Comparison of ENCODE assay signal across 10 mouse cellular contexts in genomic region chr9:65776137-65776872, GRCm38 (mm10). TPM values are rescaled to one million over a fixed set of nuclear protein-coding genes. Genes with fewer than 3 reads are reported as not detected.
DNase-seq lines count a peak whose midpoint lies in the region; ATAC-seq and TF ChIP-seq lines count a peak whose summit lies in the region.
"Had no signal": no experiment of that assay in that cellular context is flagged by ENCODE, and none has a peak within 500 bp of the region (broad histone marks: within the 10 kb centered on the region; RNA-seq: fewer than 3 reads in every experiment).

No protein-coding gene starts in this region.

- H3K36me3 ChIP-seq in forebrain, embryonic 12.5 days (replicated peaks), result 0 out of 2 replicates have a peak, but pooled peaks cover 4% of the 10 kb centered on the region
- H3K36me3 ChIP-seq in forebrain, embryonic 16.5 days (ENCODE audit: control insufficient read depth, insufficient read depth), result no peaks in the 10 kb centered on the region
- H3K36me3 ChIP-seq in ES-Bruce4 (ENCODE audit: control insufficient read depth, insufficient read depth, low read length, poor library complexity, severe bottlenecking), result no peaks in the 10 kb centered on the region
- H3K36me3 ChIP-seq in intestine, embryonic 15.5 days, result no peaks in the 10 kb centered on the region
- peaks cover 11% of the 10 kb centered on the region for H3K36me3 ChIP-seq in liver, embryonic 12.5 days
- H3K36me3 ChIP-seq: lung, embryonic 15.5 days had no signal

- no peak for ATAC-seq in forebrain, embryonic 12.5 days (ENCODE audit: low FRiP score)
- no peak for ATAC-seq in forebrain, embryonic 16.5 days
- ATAC-seq in intestine, embryonic 15.5 days, result peak; percentile 67
- ATAC-seq in liver, embryonic 12.5 days, result 0 out of 2 replicates have a peak, but pooled peaks have one; percentile 35

- peaks cover 28% of the 10 kb centered on the region for H3K4me1 ChIP-seq in forebrain, embryonic 12.5 days
- peaks cover 18% of the 10 kb centered on the region for H3K4me1 ChIP-seq in forebrain, embryonic 16.5 days (replicated peaks; ENCODE audit: control insufficient read depth, insufficient read depth, low read length)
- H3K4me1 ChIP-seq in ES-Bruce4 (ENCODE audit: control insufficient read depth, insufficient read depth, low read length), result peaks cover 2% of the 10 kb centered on the region
- H3K4me1 ChIP-seq in intestine, embryonic 15.5 days (replicated peaks), result peaks cover 12% of the 10 kb centered on the region
- H3K4me1 ChIP-seq in liver, embryonic 12.5 days, result peaks cover 54% of the 10 kb centered on the region

- no peak for TF ChIP-seq POLR2A in ES-Bruce4 (IDR thresholded peaks at IDR 0.05; ENCODE audit: insufficient read depth, low read length)

- WGBS in forebrain, embryonic 12.5 days, result 9% methylated on average over 8 of the region's 8 CpGs
- 9% methylated on average over 8 of the region's 8 CpGs for WGBS in forebrain, embryonic 16.5 days
- 23% methylated on average over 8 of the region's 8 CpGs for WGBS in intestine, embryonic 15.5 days
- 34% methylated on average over 8 of the region's 8 CpGs for WGBS in liver, embryonic 12.5 days (ENCODE audit: insufficient replicate concordance)

- H3K4me3 ChIP-seq in forebrain, embryonic 12.5 days (replicated peaks), result no peak overlapping the region
- no peak overlapping the region for H3K4me3 ChIP-seq in forebrain, embryonic 16.5 days (replicated peaks; ENCODE audit: low read length)
- H3K4me3 ChIP-seq in ES-Bruce4 (ENCODE audit: low read depth, low read length), result no peak overlapping the region
- H3K4me3 ChIP-seq in intestine, embryonic 15.5 days (replicated peaks), result no peak overlapping the region
- no peak overlapping the region for H3K4me3 ChIP-seq in liver, embryonic 12.5 days
- H3K4me3 ChIP-seq: heart, adult 2 months; lung, embryonic 15.5 days had no signal

- DNase-seq in B cell, adult 2 months, result no peak
- DNase-seq in lung, postnatal 10 days, result no peak
- DNase-seq in spleen, postnatal 14 days (ENCODE audit: low spot score in 2 of 2), result no peak
- DNase-seq: heart, adult 2 months had no signal

- H3K27me3 ChIP-seq in forebrain, embryonic 12.5 days, result no peaks in the 10 kb centered on the region
- H3K27me3 ChIP-seq in forebrain, embryonic 16.5 days (replicated peaks; ENCODE audit: control insufficient read depth, insufficient read depth, low read length), result no peaks in the 10 kb centered on the region
- no peaks in the 10 kb centered on the region for H3K27me3 ChIP-seq in ES-Bruce4 (ENCODE audit: control insufficient read depth, insufficient read depth, low read length, poor library complexity, severe bottlenecking)
- no peaks in the 10 kb centered on the region for H3K27me3 ChIP-seq in intestine, embryonic 15.5 days (replicated peaks)
- no peaks in the 10 kb centered on the region for H3K27me3 ChIP-seq in liver, embryonic 12.5 days (replicated peaks)
- H3K27me3 ChIP-seq: lung, embryonic 15.5 days had no signal

- H3K9ac ChIP-seq in forebrain, embryonic 12.5 days, result no peak overlapping the region
- H3K9ac ChIP-seq in forebrain, embryonic 16.5 days (replicated peaks; ENCODE audit: low read depth, low read length), result no peak overlapping the region
- no peak overlapping the region for H3K9ac ChIP-seq in ES-Bruce4 (ENCODE audit: low read depth, poor library complexity, severe bottlenecking)
- H3K9ac ChIP-seq in intestine, embryonic 15.5 days, result no peak overlapping the region
- H3K9ac ChIP-seq in liver, embryonic 12.5 days, result no peak overlapping the region
- H3K9ac ChIP-seq: lung, embryonic 15.5 days had no signal

- H3K9me3 ChIP-seq in forebrain, embryonic 12.5 days, result 0 out of 2 replicates have a peak, but pooled peaks cover 3% of the 10 kb centered on the region
- H3K9me3 ChIP-seq in forebrain, embryonic 16.5 days (ENCODE audit: control insufficient read depth, low read length), result no peaks in the 10 kb centered on the region
- H3K9me3 ChIP-seq in ES-Bruce4 (replicated peaks; ENCODE audit: control insufficient read depth, insufficient read depth, low read length, poor library complexity, severe bottlenecking), result no peaks in the 10 kb centered on the region
- H3K9me3 ChIP-seq in intestine, embryonic 15.5 days, result no peaks in the 10 kb centered on the region
- no peaks in the 10 kb centered on the region; the same call in 1 of the 2 replicates for H3K9me3 ChIP-seq in liver, embryonic 12.5 days (replicated peaks)
- H3K9me3 ChIP-seq: lung, embryonic 15.5 days had no signal

- TF ChIP-seq CTCF in ES-Bruce4 (IDR thresholded peaks at IDR 0.05; ENCODE audit: low read depth, low read length), result no peak

- no peak overlapping the region for H3K4me2 ChIP-seq in forebrain, embryonic 12.5 days
- no peak overlapping the region for H3K4me2 ChIP-seq in forebrain, embryonic 16.5 days (ENCODE audit: low read length)
- H3K4me2 ChIP-seq in intestine, embryonic 15.5 days (replicated peaks), result no peak overlapping the region; the same call in 1 of the 2 replicates
- H3K4me2 ChIP-seq in liver, embryonic 12.5 days, result 0 out of 2 replicates have a peak overlapping the region, but pooled peaks have one; percentile 10
- H3K4me2 ChIP-seq: lung, embryonic 15.5 days had no signal

- no peak for TF ChIP-seq EP300 in ES-Bruce4 (IDR thresholded peaks at IDR 0.05; ENCODE audit: insufficient read depth, low read depth, low read length)

- peak overlapping the region; percentile 21; the same call in 1 of the 2 replicates for H3K27ac ChIP-seq in forebrain, embryonic 12.5 days
- no peak overlapping the region for H3K27ac ChIP-seq in forebrain, embryonic 16.5 days (ENCODE audit: low read length)
- peak overlapping the region; percentile 29; the same call in 1 of the 2 replicates for H3K27ac ChIP-seq in ES-Bruce4 (ENCODE audit: insufficient read depth, low read length)
- peak overlapping the region; percentile 5; the same call in 1 of the 2 replicates for H3K27ac ChIP-seq in intestine, embryonic 15.5 days
- peak overlapping the region; percentile 66 for H3K27ac ChIP-seq in liver, embryonic 12.5 days
- H3K27ac ChIP-seq: heart, adult 2 months had no signal

RNA-seq across cellular contexts. Expression of gene Zfp609, which starts 51.1 kb away (rescaled TPM):
- 11.1 and 13.1 TPM in 2 replicates for polyA plus RNA-seq in forebrain, embryonic 12.5 days (2016; fragmentation: Nextera tagmentation; extraction: Ambion mirVana)
- polyA plus RNA-seq in forebrain, embryonic 16.5 days (2015; fragmentation: Nextera tagmentation; extraction: Ambion mirVana), result 7.7 and 8.0 TPM in 2 replicates
- polyA plus RNA-seq in ES-Bruce4 (2011; ENCODE audit: insufficient read depth, insufficient read length, low read depth, missing spikeins), result 47.0 and 48.8 TPM in 2 replicates
- polyA plus RNA-seq in intestine, embryonic 15.5 days (2015; fragmentation: Nextera tagmentation; extraction: Ambion mirVana), result 5.6 TPM in 2 replicates
- 3.3 and 3.8 TPM in 2 replicates for polyA plus RNA-seq in liver, embryonic 12.5 days (2016; fragmentation: Nextera tagmentation; extraction: Ambion mirVana)

Comparison
In these comparisons a context has a peak if more than half of its experiments do, and no peak if none do; other contexts are left out.
1. ATAC-seq: peak in intestine, embryonic 15.5 days (single experiment) and liver, embryonic 12.5 days (single experiment); none in forebrain, embryonic 12.5 days (single experiment) and forebrain, embryonic 16.5 days (single experiment).